Mouse (Mus musculus): ENCODE results near the gene Kcnc1.

DNA sequence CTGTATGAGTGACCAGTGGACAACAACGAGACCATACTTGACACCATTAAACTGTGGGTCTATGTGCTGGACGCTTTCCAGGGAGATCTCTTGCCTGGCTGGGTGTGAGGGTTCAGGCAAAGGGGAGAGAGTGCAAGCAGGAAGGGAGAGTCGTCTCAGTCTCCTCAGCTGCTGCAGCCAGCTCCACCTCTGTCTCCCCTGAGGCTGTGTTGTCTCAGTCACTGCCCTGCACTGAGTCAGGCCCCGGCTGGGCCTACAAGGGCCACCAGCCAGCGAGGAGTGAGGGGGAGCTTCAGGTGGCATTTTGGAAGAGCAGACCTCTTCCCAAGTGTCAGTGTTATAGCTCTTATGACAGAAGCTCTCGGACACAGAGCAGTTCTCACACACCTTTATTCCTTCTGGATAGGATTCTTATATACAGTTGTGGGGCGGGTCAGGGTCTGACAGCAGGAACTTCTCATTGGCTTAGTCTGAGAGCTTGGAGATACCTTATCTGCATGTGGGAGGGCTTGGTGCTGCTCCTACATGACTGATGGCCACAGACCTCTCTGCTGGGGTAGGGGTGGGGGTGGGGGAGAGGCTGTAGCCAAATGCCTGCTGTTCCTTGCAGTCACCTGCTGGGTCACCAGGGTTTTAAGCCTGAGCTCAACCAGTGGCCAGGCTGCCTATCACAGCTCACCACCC lies 74.9 kb downstream of the Kcnc1 start:
- TF ChIP-seq POLR2A (IDR thresholded peaks at IDR 0.05; ENCODE audit: low read depth, low read length) (no peak), CTCF (IDR thresholded peaks at IDR 0.05; ENCODE audit: borderline replicate concordance, insufficient read depth, low read length) (no peak)
